Mouse (Mus musculus) myocyte (in vitro differentiated cells): ENCODE measurements at regions not wholly inside any gene's neighbourhood (a gene's known extent, or its start where the extent isn't known, plus 50 kb on each side); places are given as distances from the start of the nearest gene placed in this dataset.

Source experiments
- CEBPB ChIP-seq: IDR thresholded peaks from 2 replicates; pipeline ENCODE4 v1.6.1; 2011; ENCODE audit warnings: mild to moderate bottlenecking, moderate library complexity; ENCODE audit not compliant: poor library complexity, insufficient read depth, severe bottlenecking
- E2F4 ChIP-seq: IDR thresholded peaks from one replicate; pipeline ENCODE4 v1.6.1; 2011; ENCODE audit warnings: mild to moderate bottlenecking, control low read depth, moderate library complexity; ENCODE audit not compliant: insufficient read depth
- MAX ChIP-seq: IDR thresholded peaks from one replicate; pipeline ENCODE4 v1.6.1; 2011; ENCODE audit warnings: low read depth, mild to moderate bottlenecking, control low read depth
- MYOG ChIP-seq, 3 experiments: IDR thresholded peaks; one replicate each; pipeline ENCODE4 v1.6.1; 2011; ENCODE audit warnings: control low read depth in 2 of 3, low read depth in 2 of 3, mild to moderate bottlenecking in 2 of 3; ENCODE audit not compliant: insufficient read length in 2 of 3, control insufficient read depth in 1 of 3, insufficient read depth in 1 of 3
- POLR2A ChIP-seq: IDR thresholded peaks from one replicate; pipeline ENCODE4 v1.6.1; 2011; ENCODE audit warnings: low read depth, mild to moderate bottlenecking, control low read depth, moderate library complexity; ENCODE audit not compliant: insufficient read length
- POLR2AphosphoS2 ChIP-seq: IDR thresholded peaks from one replicate; pipeline ENCODE4 v1.6.1; 2011; ENCODE audit warnings: low read depth, control low read depth; ENCODE audit not compliant: insufficient read length
- REST ChIP-seq: IDR thresholded peaks from one replicate; pipeline ENCODE4 v1.6.1; 2011; ENCODE audit warnings: mild to moderate bottlenecking, control low read depth, moderate library complexity; ENCODE audit not compliant: insufficient read depth, insufficient read length
- SRF ChIP-seq: IDR thresholded peaks from one replicate; pipeline ENCODE4 v1.6.1; 2011; ENCODE audit warnings: low read depth; ENCODE audit not compliant: control insufficient read depth, insufficient read length
- TCF12 ChIP-seq: IDR thresholded peaks from one replicate; pipeline ENCODE4 v1.6.1; 2011; ENCODE audit warnings: mild to moderate bottlenecking, control low read depth; ENCODE audit not compliant: poor library complexity, insufficient read depth, severe bottlenecking
- USF1 ChIP-seq: IDR thresholded peaks from one replicate; pipeline ENCODE4 v1.6.1; 2011; ENCODE audit warnings: low read depth, mild to moderate bottlenecking, control low read depth, moderate library complexity

- TF ChIP-seq POLR2A, result no peak
- no peak for TF ChIP-seq E2F4
- TF ChIP-seq CEBPB, result no peak
- TF ChIP-seq POLR2AphosphoS2, result no peak
- TF ChIP-seq MAX, result no peak
- no peak for TF ChIP-seq USF1
- no peak for TF ChIP-seq SRF
- TF ChIP-seq MYOG (IDR thresholded peaks at IDR 0.05; ENCODE audit: control insufficient read depth in 1 of 3, insufficient read depth in 1 of 3, insufficient read length in 2 of 3, low read depth in 2 of 3), result no peak
- TF ChIP-seq TCF12, result no peak
- TF ChIP-seq REST, result no peak
These were observed 93.3 kb upstream of the Jarid2 start for GRCm38 (mm10) chr13:44636008-44636335.
